Mouse (Mus musculus) embryonic facial prominence, embryonic 15.5 days (tissue): ENCODE measurements around the gene Slc28a1. TPM values are rescaled to one million over a fixed set of nuclear protein-coding genes. Genes with fewer than 3 reads are reported as not detected.
A peak's percentile ranks its signal among the peaks of the same experiment; 100 is the strongest.

Source experiments
- ATAC-seq: fragments of 200-750 bp; cut with Nextera tagmentation; 2 replicates; pipeline ENCODE4 v1.8.0; 2017; ENCODE audit warnings: low read depth, moderate TSS enrichment; ENCODE audit not compliant: insufficient number of reproducible peaks, low FRiP score, low TSS enrichment
- H3K27ac ChIP-seq: fragments of 300-500 bp; sonication (generic); replicated peaks from 2 replicates; pipeline ENCODE4 v1.5.1; 2015; ENCODE audit warnings: mild to moderate bottlenecking, inconsistent platforms
- H3K27me3 ChIP-seq: fragments of 300-500 bp; sonication (generic); 2 replicates; pipeline ENCODE4 v1.6.1; 2015; ENCODE audit warnings: inconsistent platforms
- H3K36me3 ChIP-seq: fragments of 300-500 bp; sonication (generic); 2 replicates; pipeline ENCODE4 v1.6.1; 2015; ENCODE audit warnings: mild to moderate bottlenecking, inconsistent platforms
- H3K4me1 ChIP-seq: fragments of 300-500 bp; sonication (generic); 2 replicates; pipeline ENCODE4 v1.6.1; 2015; ENCODE audit warnings: inconsistent platforms
- H3K4me2 ChIP-seq: fragments of 300-500 bp; sonication (generic); replicated peaks from 2 replicates; pipeline ENCODE4 v1.6.1; 2015; ENCODE audit warnings: mild to moderate bottlenecking, inconsistent platforms
- H3K4me3 ChIP-seq: fragments of 300-500 bp; sonication (generic); replicated peaks from 2 replicates; pipeline ENCODE4 v1.5.1; 2015; ENCODE audit warnings: mild to moderate bottlenecking, inconsistent platforms
- H3K9ac ChIP-seq: fragments of 300-500 bp; sonication (generic); 2 replicates; pipeline ENCODE4 v1.6.1; 2015; ENCODE audit warnings: inconsistent platforms
- H3K9me3 ChIP-seq: fragments of 300-500 bp; sonication (generic); replicated peaks from 2 replicates; pipeline ENCODE4 v1.6.1; 2016; ENCODE audit warnings: inconsistent platforms
- WGBS: fragments of 180-500 bp; shearing (Covaris S2); methylation state at CpG from one replicate; pipeline ENCODE4 v1.1.7; 2015; 5-methylcytosine and 5-hydroxymethylcytosine counted together
- polyA plus RNA-seq: library from polyadenylated mRNA; unstranded; fragments of >200 nt; fragmentation: Nextera tagmentation; extraction: Ambion mirVana; gene quantifications from 2 replicates; pipeline ENCODE4 v1.2.1, GENCODE M21; 2015

The Slc28a1 gene
- 0.09 TPM in 1 of 2 replicates, not detected in the other for polyA plus RNA-seq

DNA sequence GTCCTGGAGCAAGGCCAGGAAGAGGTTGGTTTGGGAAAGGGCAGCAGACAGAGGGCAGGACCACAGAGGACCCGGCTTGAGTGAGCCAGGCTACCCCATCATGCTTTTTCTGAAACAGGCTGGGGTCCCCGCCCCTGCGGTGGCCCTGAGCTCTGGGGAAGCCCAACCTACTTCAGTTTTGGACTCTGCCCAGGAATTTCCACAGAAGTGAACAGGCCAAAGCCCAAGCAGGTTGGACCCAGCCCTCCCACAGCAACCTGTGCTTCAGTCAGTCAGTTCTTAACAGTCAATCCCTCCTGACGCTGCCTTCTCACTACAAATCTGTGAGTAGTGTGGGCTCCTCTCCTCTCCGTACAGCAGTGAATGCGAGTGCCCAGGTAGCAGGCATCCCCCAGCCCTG is at the start of gene Slc28a1:
TSS of gene Slc28a1 (plus strand) at position 245 of the 400 bp plus-strand sequence.
- Histone ChIP-seq H3K4me1 (peaks cover 3% of the 10 kb centered on the region; the same call in 1 of the 2 replicates), H3K9me3 (no peaks in the 10 kb centered on the region), H3K4me3 (no peak within 1 kb of the TSS), H3K4me2 (no peak within 1 kb of the TSS), H3K9ac (no peak within 1 kb of the TSS), H3K36me3 (no peaks in the 10 kb centered on the region), H3K27ac (no peak within 1 kb of the TSS), H3K27me3 (no peaks in the 10 kb centered on the region; the same call in 1 of the 2 replicates)
- 66% methylated on average over 6 of the region's 6 CpGs for WGBS
- ATAC-seq: no peak

DNA sequence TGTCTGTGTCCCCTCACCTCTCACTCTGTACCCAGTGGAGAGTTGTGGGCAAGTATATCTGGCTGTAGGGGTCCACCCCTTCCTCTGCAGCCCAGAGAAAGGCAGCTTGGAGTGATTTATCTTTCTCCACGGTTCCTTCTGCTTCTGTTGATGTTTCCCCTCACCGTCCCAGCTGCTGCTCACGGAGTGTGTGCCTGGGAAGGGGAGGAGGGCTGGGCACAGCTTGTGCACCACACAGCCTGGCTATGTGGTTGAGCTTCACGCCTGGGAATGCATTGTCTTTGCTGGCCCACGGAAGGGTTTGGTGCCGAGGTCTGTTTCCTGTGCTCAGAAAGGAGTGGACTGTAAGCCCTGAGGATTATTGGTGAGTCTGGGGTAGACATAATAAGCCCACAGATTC is 47.9 kb upstream of the Slc28a1 start:
- Histone ChIP-seq H3K4me3 (no peak overlapping the region), H3K4me1 (0 out of 2 replicates have a peak, but pooled peaks cover 5% of the 10 kb centered on the region), H3K4me2 (no peak overlapping the region), H3K27me3 (no peaks in the 10 kb centered on the region), H3K9ac (no peak overlapping the region), H3K36me3 (no peaks in the 10 kb centered on the region), H3K27ac (no peak overlapping the region), H3K9me3 (no peaks in the 10 kb centered on the region)
- no peak for ATAC-seq
- WGBS: 26% methylated on average over 6 of the region's 6 CpGs

DNA sequence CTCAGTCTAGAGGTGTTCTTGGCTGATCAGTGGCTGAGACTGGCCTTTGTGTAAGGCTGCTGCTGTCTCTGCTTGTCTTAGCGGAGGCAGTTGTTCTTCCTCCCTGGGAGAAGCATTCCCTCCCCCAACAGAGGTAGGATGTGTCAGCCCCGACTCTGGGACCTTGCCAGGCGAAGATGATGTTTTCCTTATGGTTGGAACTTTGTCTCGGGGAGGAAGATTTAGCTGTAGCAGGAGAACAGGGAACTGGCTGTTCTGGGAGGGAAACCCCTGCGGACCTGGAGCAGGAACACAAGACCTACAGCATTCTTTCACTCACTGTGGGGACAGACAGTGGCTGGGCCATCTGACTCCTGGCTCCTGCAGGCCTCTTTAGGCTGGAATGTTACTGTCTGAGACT is 42.1 kb upstream of the Slc28a1 start:
- Histone ChIP-seq H3K4me2 (no peak overlapping the region), H3K9me3 (no peaks in the 10 kb centered on the region), H3K27me3 (no peaks in the 10 kb centered on the region), H3K4me1 (peaks cover 12% of the 10 kb centered on the region), H3K4me3 (no peak overlapping the region), H3K27ac (peak overlapping the region; percentile 31; the same call in 1 of the 2 replicates), H3K9ac (no peak overlapping the region), H3K36me3 (no peaks in the 10 kb centered on the region)
- ATAC-seq: no peak
- 21% methylated on average over 5 of the region's 5 CpGs for WGBS

DNA sequence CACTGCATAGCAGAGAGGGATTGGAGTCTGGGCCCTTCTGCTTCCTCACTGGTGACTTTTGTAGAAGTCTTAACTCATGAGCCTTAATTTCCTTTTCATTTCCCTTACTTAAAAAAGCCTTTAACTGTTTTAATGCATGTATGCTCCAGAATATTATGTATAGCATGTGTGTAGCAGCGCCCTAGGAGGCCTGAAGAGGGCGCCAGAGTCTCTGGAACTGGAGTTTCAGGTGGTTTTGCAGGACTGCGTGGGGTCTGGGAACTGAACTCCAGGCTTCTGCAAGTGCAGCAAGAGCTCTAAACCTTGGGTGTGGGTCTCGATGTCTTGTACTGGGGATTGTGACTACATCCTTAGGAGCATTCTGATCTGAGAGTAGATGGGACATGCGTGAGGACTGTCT is 41.3 kb upstream of the Slc28a1 start:
- 87% methylated on average over 5 of the region's 5 CpGs for WGBS
- no peaks in the 10 kb centered on the region for H3K9me3 ChIP-seq
- ATAC-seq: no peak
- H3K4me2 ChIP-seq: no peak overlapping the region
- H3K27ac ChIP-seq: no peak overlapping the region
- H3K27me3 ChIP-seq: no peaks in the 10 kb centered on the region
- no peak overlapping the region for H3K4me3 ChIP-seq
- H3K4me1 ChIP-seq: peaks cover 12% of the 10 kb centered on the region
- H3K9ac ChIP-seq: no peak overlapping the region
- H3K36me3 ChIP-seq: no peaks in the 10 kb centered on the region

DNA sequence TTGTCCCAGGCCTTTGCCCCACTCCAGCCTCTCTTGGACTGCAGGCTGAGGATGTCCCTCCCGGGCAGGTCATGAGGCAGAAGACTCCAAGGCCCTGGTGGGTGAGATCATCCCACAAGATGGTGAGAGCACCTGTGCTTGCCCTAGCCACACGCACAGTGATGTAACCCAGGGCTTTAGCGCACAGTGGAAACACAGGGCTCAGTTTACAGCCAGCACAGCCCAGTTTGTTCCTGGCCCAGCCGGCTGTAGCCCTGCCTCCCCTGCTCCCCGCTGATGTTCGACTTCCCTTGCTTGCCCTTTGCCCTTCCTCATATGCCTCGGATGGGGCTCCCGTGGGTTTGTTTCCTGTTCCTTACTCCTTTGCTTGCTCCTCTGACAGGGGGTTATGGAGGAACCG is 40.1 kb upstream of the Slc28a1 start:
- H3K4me1 ChIP-seq: peaks cover 12% of the 10 kb centered on the region
- no peaks in the 10 kb centered on the region for H3K9me3 ChIP-seq
- H3K4me3 ChIP-seq: no peak overlapping the region
- H3K9ac ChIP-seq: no peak overlapping the region
- H3K27ac ChIP-seq: no peak overlapping the region
- 38% methylated on average over 9 of the region's 9 CpGs for WGBS
- no peaks in the 10 kb centered on the region for H3K36me3 ChIP-seq
- H3K27me3 ChIP-seq: no peaks in the 10 kb centered on the region
- H3K4me2 ChIP-seq: no peak overlapping the region
- ATAC-seq: 0 out of 2 replicates have a peak, but pooled peaks have one; percentile 45

DNA sequence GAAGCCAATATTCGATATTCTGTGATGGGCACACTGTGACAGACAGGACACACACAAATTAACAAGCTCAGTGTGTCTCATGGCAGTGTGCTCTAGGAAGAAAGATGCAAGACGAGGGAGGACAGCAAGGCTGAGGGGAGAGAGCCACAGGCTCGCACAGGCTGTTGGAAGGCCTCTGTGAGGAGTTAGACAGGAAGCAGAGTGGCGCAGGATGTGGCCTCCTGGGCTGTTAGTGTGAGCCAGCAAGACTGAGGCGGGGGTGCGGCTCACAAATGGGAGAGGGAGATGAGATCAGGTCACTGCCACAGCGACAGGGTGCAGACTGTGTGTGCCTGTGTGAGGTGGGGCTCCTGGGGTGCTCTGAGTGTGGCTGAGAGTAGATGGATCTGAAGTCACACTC is 39.3 kb upstream of the Slc28a1 start:
- H3K36me3 ChIP-seq: no peaks in the 10 kb centered on the region
- H3K4me1 ChIP-seq: peaks cover 12% of the 10 kb centered on the region
- ATAC-seq: no peak
- H3K27me3 ChIP-seq: no peaks in the 10 kb centered on the region
- no peaks in the 10 kb centered on the region for H3K9me3 ChIP-seq
- H3K9ac ChIP-seq: no peak overlapping the region
- no peak overlapping the region for H3K4me3 ChIP-seq
- H3K4me2 ChIP-seq: no peak overlapping the region
- no peak overlapping the region; the same call in 1 of the 2 replicates for H3K27ac ChIP-seq
- WGBS: 49% methylated on average over 7 of the region's 7 CpGs

DNA sequence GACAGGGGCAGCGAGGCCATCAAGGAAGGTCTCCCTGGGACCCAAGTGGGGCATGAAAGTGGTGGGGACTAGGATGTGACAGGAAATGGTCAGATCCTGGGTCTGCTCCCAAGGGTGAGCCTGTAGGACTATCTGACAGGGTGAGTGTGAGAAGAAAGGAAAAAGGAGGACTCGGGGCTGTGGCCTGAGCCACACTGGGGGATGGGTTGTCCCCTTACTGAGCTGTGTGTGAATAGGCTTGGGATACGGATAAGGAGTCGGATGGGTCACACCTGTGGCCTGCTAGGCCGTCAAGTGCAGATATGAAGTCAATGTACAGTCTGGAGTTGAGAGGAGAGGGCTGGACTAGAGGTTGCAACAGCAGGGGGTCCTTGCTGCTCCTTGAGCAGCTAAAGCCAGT is 38.9 kb upstream of the Slc28a1 start:
- Histone ChIP-seq H3K9me3 (no peaks in the 10 kb centered on the region), H3K4me1 (peaks cover 12% of the 10 kb centered on the region), H3K27me3 (no peaks in the 10 kb centered on the region), H3K27ac (no peak overlapping the region), H3K9ac (no peak overlapping the region), H3K36me3 (no peaks in the 10 kb centered on the region), H3K4me2 (no peak overlapping the region), H3K4me3 (no peak overlapping the region)
- no peak for ATAC-seq
- WGBS: 91% methylated on average over 5 of the region's 5 CpGs

DNA sequence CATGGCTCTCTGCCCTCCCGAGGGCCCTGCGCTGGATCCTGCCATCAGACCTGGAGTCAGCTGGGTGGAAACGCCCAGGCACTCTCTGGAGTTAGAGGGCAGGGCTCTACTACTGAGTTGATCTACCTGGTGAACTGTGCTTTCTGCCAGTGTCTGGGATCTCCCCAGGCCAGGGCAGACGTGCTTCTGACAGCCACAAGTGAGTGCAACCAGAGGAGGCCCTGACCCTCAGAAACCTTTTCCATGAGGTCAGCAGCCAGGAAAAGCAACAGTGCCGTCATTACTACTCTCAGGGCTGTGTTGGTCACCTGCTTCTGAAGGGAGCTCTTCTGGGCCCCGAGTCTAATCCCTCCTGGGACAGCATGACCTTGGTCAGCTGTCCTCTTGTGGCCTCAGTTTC is 37.6 kb upstream of the Slc28a1 start:
- WGBS: 69% methylated on average over 6 of the region's 6 CpGs
- H3K4me2 ChIP-seq: no peak overlapping the region

DNA sequence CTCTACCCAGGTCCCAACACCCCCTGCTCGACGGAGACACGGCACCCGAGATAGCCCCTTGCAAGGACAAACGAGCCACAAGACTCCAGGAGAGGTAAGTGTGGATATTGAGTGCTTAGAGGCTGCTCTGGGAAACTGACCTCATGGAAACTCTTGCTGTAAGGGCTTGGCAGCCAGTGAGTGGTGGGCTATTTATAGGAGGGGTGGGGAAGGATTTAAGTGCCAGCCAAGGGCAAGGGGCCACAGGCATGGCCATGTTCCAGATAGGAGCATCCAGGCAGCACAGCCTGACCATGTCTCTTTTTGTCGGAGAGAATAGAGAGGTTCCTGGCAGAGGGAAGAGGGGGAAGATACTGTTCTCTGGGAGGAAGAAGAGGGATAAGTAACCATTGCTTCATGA is 35.9 kb upstream of the Slc28a1 start:
- H3K9me3 ChIP-seq: no peaks in the 10 kb centered on the region
- H3K4me1 ChIP-seq: 0 out of 2 replicates have a peak, but pooled peaks cover 5% of the 10 kb centered on the region
- 88% methylated on average over 6 of the region's 6 CpGs for WGBS
- no peak overlapping the region for H3K4me2 ChIP-seq
- H3K9ac ChIP-seq: no peak overlapping the region
- no peak for ATAC-seq
- no peak overlapping the region for H3K27ac ChIP-seq
- no peak overlapping the region for H3K4me3 ChIP-seq
- H3K27me3 ChIP-seq: no peaks in the 10 kb centered on the region
- no peaks in the 10 kb centered on the region for H3K36me3 ChIP-seq

More for the DNA sequence above, 37.6 kb upstream of the Slc28a1 start:
- Histone ChIP-seq H3K36me3 (no peaks in the 10 kb centered on the region), H3K27me3 (no peaks in the 10 kb centered on the region), H3K4me3 (no peak overlapping the region), H3K27ac (no peak overlapping the region), H3K9me3 (no peaks in the 10 kb centered on the region), H3K9ac (no peak overlapping the region), H3K4me1 (peaks cover 12% of the 10 kb centered on the region)
- no peak for ATAC-seq

DNA sequence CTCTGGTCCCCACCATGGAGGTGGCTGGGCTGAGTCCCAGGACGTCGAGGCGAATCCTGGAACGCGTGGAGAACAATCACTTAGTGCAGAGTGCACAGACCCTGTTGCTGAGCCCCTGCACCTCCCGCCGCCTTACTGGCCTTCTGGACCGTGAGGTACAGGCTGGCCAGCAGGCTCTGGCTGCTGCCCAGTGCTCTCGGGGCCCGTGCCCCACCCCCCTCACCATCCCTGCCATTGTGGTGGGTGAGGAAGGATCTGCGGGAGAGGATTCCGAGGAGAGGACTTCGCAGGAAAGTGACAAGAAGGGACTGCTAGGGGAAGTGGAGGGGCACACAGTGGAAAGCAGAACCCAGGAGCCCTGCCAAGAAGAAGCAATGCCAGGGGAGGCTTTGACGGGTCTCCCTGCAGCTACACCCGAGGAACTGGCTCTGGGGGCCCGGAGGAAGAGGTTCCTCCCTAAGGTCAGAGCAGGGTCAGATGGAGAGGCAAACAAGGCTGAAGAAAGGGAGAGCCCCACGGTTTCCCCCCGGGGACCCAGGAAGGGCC is 21.1 kb upstream of the Slc28a1 start:
- Histone ChIP-seq H3K4me2 (no peak overlapping the region), H3K36me3 (no peaks in the 10 kb centered on the region), H3K9me3 (no peaks in the 10 kb centered on the region), H3K4me1 (no peaks in the 10 kb centered on the region; the same call in 1 of the 2 replicates), H3K9ac (no peak overlapping the region), H3K27ac (no peak overlapping the region), H3K4me3 (no peak overlapping the region), H3K27me3 (no peaks in the 10 kb centered on the region)
- no peak for ATAC-seq
- WGBS: 61% methylated on average over 18 of the region's 18 CpGs

DNA sequence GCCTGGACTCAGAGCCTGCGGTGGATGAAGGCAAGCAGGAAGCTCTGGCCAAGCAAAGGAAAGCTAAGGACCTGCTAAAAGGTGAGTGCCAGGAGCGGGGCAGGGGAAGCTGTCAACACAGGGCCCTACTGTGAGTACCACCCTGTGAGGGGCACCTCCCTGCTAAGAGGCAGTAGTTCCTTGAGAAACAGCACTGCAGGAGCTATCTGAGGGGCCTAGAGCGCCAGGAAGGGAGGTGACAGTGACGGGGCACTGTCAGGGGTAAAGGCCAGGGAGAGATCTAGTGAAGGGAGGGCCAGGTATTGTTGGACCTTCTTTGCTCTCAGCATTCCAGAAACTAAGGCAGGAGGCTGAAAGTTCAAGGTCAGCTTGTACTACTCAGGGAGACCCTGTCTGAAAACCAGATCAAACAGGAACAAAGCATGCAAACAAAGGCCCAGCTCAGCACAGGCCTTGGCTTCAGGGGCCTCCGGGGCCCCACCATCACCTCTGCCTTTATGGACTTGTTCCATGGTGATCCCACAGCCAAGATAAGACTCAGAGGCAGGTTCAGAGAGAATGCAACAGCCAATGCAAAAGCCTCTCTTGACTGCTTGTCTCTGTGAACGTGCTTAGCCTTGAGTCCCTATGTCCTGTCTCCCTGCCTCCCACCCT is 20.4 kb upstream of the Slc28a1 start:
- Histone ChIP-seq H3K27ac (no peak overlapping the region), H3K4me1 (no peaks in the 10 kb centered on the region; the same call in 1 of the 2 replicates), H3K4me3 (no peak overlapping the region), H3K4me2 (no peak overlapping the region), H3K27me3 (no peaks in the 10 kb centered on the region), H3K9me3 (no peaks in the 10 kb centered on the region), H3K36me3 (no peaks in the 10 kb centered on the region), H3K9ac (no peak overlapping the region)
- no peak for ATAC-seq
- 80% methylated on average over 6 of the region's 6 CpGs for WGBS

DNA sequence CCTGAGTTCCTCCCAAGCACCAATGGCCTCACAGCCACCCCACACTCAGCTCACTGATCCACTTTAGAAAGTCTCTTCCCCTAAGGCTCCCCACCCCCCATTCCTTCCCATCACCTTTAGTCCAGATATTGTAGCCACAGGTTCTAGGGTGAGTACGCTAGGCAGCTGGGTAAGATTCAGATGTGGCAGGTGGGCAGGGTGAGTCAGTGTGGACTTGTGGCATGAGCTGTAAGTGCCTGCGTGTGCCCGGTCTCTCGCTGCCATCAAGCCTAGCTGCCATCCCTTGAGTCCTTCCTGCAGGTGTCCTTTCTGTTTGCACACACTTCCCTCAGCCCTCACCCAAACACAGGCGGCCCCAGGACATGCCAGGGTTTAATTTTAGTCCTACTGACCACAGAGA is 14.3 kb upstream of the Slc28a1 start:
- WGBS: 86% methylated on average over 5 of the region's 5 CpGs
- Histone ChIP-seq H3K27ac (no peak overlapping the region), H3K36me3 (no peaks in the 10 kb centered on the region), H3K9ac (no peak overlapping the region), H3K4me1 (no peaks in the 10 kb centered on the region), H3K9me3 (no peaks in the 10 kb centered on the region), H3K27me3 (no peaks in the 10 kb centered on the region), H3K4me2 (no peak overlapping the region), H3K4me3 (no peak overlapping the region)
- no peak for ATAC-seq
